Mouse (Mus musculus): ENCODE data around the gene Spata2.

DNA sequence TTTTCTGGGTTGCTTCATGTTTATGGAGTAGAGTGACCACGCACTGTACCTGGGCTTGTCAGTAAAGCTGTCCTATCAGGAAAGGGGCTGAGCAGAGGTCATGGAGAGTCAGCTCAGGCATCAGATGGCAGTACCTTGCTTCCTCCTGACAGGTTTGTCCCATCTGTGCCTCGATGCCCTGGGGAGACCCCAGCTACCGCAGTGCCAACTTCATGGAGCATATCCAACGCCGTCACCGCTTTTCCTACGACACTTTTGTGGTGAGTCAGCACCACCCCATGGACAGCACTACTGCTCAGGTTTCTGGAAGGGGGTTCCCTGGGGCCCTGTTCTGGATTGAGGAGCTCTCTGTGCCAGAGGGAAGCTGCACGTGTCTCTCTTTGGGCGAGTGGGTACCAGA, 19.7 kb upstream of the Spata2 start:
- TF ChIP-seq POLR2A (IDR thresholded peaks at IDR 0.05; ENCODE audit: low read depth, low read length) (no peak), CTCF (IDR thresholded peaks at IDR 0.05; ENCODE audit: borderline replicate concordance, insufficient read depth, low read length) (no peak)
